Mouse (Mus musculus): ENCODE data around the gene Qrfp. TPM values are rescaled to one million over a fixed set of nuclear protein-coding genes. Genes with fewer than 3 reads are reported as not detected.

Gene Qrfp
- total and polyA plus RNA-seq, 2 experiments from 2014 or later, result 0.04 TPM; not detected in 1

DNA sequence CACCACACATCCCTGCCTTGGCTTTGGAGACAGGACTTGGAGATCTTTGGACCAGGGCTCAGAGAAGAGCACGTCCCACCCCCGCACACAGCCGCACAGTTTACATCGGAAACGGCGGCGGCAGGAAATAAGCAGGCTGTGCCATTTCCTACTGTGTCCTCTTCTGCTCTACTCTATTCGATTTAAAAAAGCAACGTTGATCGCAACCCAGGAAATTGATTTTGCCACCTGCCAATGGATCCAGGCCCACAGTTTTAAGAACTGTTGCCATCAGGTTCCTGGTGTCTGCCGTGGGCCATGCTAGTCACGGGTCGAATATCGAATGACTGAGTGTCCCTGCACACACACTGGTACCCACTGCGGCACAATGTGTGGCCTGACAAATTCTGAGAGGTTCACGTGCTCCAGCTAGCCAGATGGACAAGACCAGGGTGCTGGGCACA lies 15.1 kb upstream of the Qrfp start:
- Histone ChIP-seq H3K4me3 (ENCODE audit: low read depth, low read length) (no peak overlapping the region), H3K36me3 (replicated peaks; ENCODE audit: control insufficient read depth, insufficient read depth, low read length) (no peaks in the 10 kb centered on the region), H3K27me3 (ENCODE audit: control insufficient read depth, insufficient read depth, low read length) (peaks cover 43% of the 10 kb centered on the region), H3K9ac (replicated peaks; ENCODE audit: low read depth, low read length) (no peak overlapping the region), H3K27ac (ENCODE audit: low read depth) (no peak overlapping the region), H3K4me2 (ENCODE audit: low read depth, low read length) (no peak overlapping the region), H3K9me3 (replicated peaks; ENCODE audit: control insufficient read depth, low read length) (no peaks in the 10 kb centered on the region), H3K4me1 (ENCODE audit: control insufficient read depth, insufficient read depth) (peaks cover 4% of the 10 kb centered on the region; the same call in 1 of the 2 replicates)
- WGBS, result 68% methylated on average over 16 of the region's 16 CpGs
- ATAC-seq (ENCODE audit: insufficient read depth, low read depth), result no peak
- DNase-seq (ENCODE audit: low spot score), result no peak
- TF ChIP-seq CTCF (IDR thresholded peaks at IDR 0.05; ENCODE audit: low read depth) (no peak), EP300 (IDR thresholded peaks at IDR 0.05; ENCODE audit: low read depth) (no peak)

DNA sequence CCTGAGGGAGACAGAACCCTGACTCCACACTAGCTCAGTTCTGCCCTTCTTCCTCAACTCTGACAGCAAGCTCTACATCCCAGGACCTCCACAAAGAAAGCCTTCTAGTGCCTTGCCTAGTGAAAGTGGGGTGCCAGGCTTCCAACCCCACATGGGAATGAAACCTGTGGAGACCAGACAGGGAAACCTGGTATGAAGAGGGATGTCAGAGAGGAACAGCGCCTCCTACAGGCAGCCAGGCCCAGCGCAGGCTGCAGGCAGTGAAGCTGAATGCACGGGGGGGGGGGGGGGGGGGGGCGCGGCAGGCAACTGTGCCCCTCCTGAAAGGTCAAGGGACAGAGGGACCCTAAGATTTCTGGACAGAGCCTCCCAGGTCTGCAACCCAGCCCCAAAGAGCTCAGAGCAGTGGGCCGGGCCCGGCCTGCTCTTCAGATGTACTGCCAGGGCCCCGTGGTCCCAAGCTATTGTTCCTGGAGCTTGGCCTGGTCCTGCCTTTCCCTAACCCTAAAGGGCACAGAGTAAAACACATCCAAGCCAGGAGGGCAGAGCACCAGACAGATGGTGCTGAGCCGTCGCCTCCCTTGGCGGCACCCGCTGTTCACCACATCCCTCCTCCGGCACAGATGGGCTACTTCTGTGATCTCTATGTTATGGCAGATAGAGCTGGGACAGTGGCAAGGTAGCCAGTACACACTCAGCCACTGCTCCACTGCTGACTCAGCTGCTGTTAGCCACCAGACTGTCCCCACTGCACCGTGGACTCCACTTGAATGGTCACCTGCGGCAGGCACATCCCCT lies 13.8 kb upstream of the Qrfp start:
- H3K4me3 ChIP-seq (ENCODE audit: low read depth, low read length), result no peak overlapping the region
- 78% methylated on average over 12 of the region's 15 CpGs for WGBS
- ATAC-seq (ENCODE audit: insufficient read depth, low read depth), result no peak
- no peaks in the 10 kb centered on the region for H3K36me3 ChIP-seq (replicated peaks; ENCODE audit: control insufficient read depth, insufficient read depth, low read length)
- TF ChIP-seq EP300 (IDR thresholded peaks at IDR 0.05; ENCODE audit: low read depth) (no peak), CTCF (IDR thresholded peaks at IDR 0.05; ENCODE audit: low read depth) (peak; percentile 14; the same call in 1 of the 2 replicates)
- H3K27ac ChIP-seq (ENCODE audit: low read depth), result no peak overlapping the region
- H3K4me1 ChIP-seq (ENCODE audit: control insufficient read depth, insufficient read depth), result peaks cover 4% of the 10 kb centered on the region; the same call in 1 of the 2 replicates
- H3K27me3 ChIP-seq (ENCODE audit: control insufficient read depth, insufficient read depth, low read length), result peaks cover 41% of the 10 kb centered on the region
- no peak for DNase-seq (ENCODE audit: low spot score)
- H3K9ac ChIP-seq (replicated peaks; ENCODE audit: low read depth, low read length), result no peak overlapping the region
- H3K4me2 ChIP-seq (ENCODE audit: low read depth, low read length), result no peak overlapping the region
- no peaks in the 10 kb centered on the region for H3K9me3 ChIP-seq (replicated peaks; ENCODE audit: control insufficient read depth, low read length)

- H3K4me3 ChIP-seq (ENCODE audit: low read depth, low read length), result peak overlapping the region; percentile 9
- H3K4me2 ChIP-seq (ENCODE audit: low read depth, low read length), result peak overlapping the region; percentile 16
- H3K9ac ChIP-seq (replicated peaks; ENCODE audit: low read depth, low read length), result no peak overlapping the region
- H3K9me3 ChIP-seq (replicated peaks; ENCODE audit: control insufficient read depth, low read length), result no peaks in the 10 kb centered on the region
- DNase-seq (ENCODE audit: low spot score) (no peak), ATAC-seq (ENCODE audit: insufficient read depth, low read depth) (no peak)
- H3K27me3 ChIP-seq (ENCODE audit: control insufficient read depth, insufficient read depth, low read length), result peaks cover 41% of the 10 kb centered on the region
- 13% methylated on average over 39 of the region's 39 CpGs for WGBS
- TF ChIP-seq CTCF (IDR thresholded peaks at IDR 0.05; ENCODE audit: low read depth) (no peak), EP300 (IDR thresholded peaks at IDR 0.05; ENCODE audit: low read depth) (no peak)
- H3K27ac ChIP-seq (ENCODE audit: low read depth), result no peak overlapping the region
- H3K36me3 ChIP-seq (replicated peaks; ENCODE audit: control insufficient read depth, insufficient read depth, low read length), result no peaks in the 10 kb centered on the region
- H3K4me1 ChIP-seq (ENCODE audit: control insufficient read depth, insufficient read depth), result no peaks in the 10 kb centered on the region
Measured at GRCm38 (mm10) chr2:31822524-31823371, 12.4 kb upstream of the Qrfp start.

DNA sequence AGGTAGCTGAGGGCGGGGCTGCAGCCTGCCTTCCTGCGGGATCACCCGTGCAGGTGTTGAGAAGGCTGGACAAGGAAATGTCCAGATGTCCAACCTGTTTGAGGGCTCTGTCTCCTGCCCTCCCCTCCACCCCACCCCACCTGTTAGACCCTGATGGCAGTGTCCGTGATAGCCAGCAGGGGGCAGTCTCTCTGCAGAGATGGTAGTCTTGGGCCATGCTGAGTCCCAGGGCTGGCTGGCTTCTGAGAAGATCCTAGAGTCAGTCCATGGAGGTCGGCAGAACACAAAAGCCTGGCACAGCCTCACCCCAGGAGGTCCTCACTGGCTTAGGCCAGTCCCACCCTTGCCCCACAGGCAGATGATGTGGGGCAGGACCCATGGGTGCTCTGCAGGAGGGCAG lies 5.0 kb upstream of the Qrfp start:
- H3K4me3 ChIP-seq (ENCODE audit: low read depth, low read length), result no peak overlapping the region
- H3K27ac ChIP-seq (ENCODE audit: low read depth), result no peak overlapping the region
- no peaks in the 10 kb centered on the region for H3K9me3 ChIP-seq (replicated peaks; ENCODE audit: control insufficient read depth, low read length)
- no peaks in the 10 kb centered on the region for H3K4me1 ChIP-seq (ENCODE audit: control insufficient read depth, insufficient read depth)
- TF ChIP-seq EP300 (IDR thresholded peaks at IDR 0.05; ENCODE audit: low read depth) (no peak), CTCF (IDR thresholded peaks at IDR 0.05; ENCODE audit: low read depth) (peak; percentile 71)
- ATAC-seq (ENCODE audit: insufficient read depth, low read depth), result peak; percentile 54; the same call in 1 of the 2 replicates
- H3K36me3 ChIP-seq (replicated peaks; ENCODE audit: control insufficient read depth, insufficient read depth, low read length), result no peaks in the 10 kb centered on the region
- peak; percentile 24 for DNase-seq (ENCODE audit: low spot score)
- no peak overlapping the region for H3K9ac ChIP-seq (replicated peaks; ENCODE audit: low read depth, low read length)
- WGBS, result 18% methylated on average over 5 of the region's 5 CpGs
- H3K4me2 ChIP-seq (ENCODE audit: low read depth, low read length), result no peak overlapping the region
- peaks cover 7% of the 10 kb centered on the region; the same call in 1 of the 2 replicates for H3K27me3 ChIP-seq (ENCODE audit: control insufficient read depth, insufficient read depth, low read length)

DNA sequence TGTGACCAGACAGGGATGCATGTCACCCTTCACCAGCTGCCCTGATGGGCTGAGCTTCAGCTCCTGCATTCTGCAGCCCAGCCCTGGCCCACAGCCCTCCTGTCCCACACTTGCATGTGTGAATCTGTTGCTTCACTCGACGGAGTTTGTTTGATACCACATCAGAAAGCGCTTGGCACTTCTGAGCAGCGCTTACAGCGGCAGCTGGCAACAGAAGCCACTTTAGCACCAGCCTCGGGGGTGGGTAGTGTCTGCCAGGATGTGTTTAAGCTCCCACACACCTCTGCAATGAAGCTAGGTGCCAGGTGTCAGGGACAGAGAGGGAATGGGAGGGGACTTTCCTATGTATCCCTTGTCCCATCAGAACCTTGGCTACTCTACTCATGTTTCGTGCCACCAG lies 4.3 kb upstream of the Qrfp start:
- no peak overlapping the region for H3K9ac ChIP-seq (replicated peaks; ENCODE audit: low read depth, low read length)
- TF ChIP-seq EP300 (IDR thresholded peaks at IDR 0.05; ENCODE audit: low read depth) (no peak), CTCF (IDR thresholded peaks at IDR 0.05; ENCODE audit: low read depth) (no peak)
- WGBS, result 57% methylated on average over 7 of the region's 7 CpGs
- H3K9me3 ChIP-seq (replicated peaks; ENCODE audit: control insufficient read depth, low read length), result no peaks in the 10 kb centered on the region
- H3K4me2 ChIP-seq (ENCODE audit: low read depth, low read length), result no peak overlapping the region
- H3K4me1 ChIP-seq (ENCODE audit: control insufficient read depth, insufficient read depth), result no peaks in the 10 kb centered on the region
- no peaks in the 10 kb centered on the region for H3K36me3 ChIP-seq (replicated peaks; ENCODE audit: control insufficient read depth, insufficient read depth, low read length)
- no peak for ATAC-seq (ENCODE audit: insufficient read depth, low read depth)
- no peak overlapping the region for H3K27ac ChIP-seq (ENCODE audit: low read depth)
- 0 out of 2 replicates have a peak, but pooled peaks cover 3% of the 10 kb centered on the region for H3K27me3 ChIP-seq (ENCODE audit: control insufficient read depth, insufficient read depth, low read length)
- no peak for DNase-seq (ENCODE audit: low spot score)
- no peak overlapping the region for H3K4me3 ChIP-seq (ENCODE audit: low read depth, low read length)
